Mouse (Mus musculus): ENCODE measurements at regions not wholly inside any gene's neighbourhood (a gene's known extent, or its start where the extent isn't known, plus 50 kb on each side); places are given as distances from the start of the nearest gene placed in this dataset.

- Histone ChIP-seq H3K9me3 (no peaks in the 10 kb centered on the region), H3K36me3 (no peaks in the 10 kb centered on the region), H3K27me3 (no peaks in the 10 kb centered on the region), H3K9ac (no peak overlapping the region), H3K4me3 (no peak overlapping the region), H3K27ac (no peak overlapping the region), H3K4me2 (no peak overlapping the region), H3K4me1 (replicated peaks) (no peaks in the 10 kb centered on the region)
- WGBS: 88% methylated on average over 10 of the region's 10 CpGs
- ATAC-seq (ENCODE audit: low FRiP score): no peak
Observed at GRCm38 (mm10) chr7:36308106-36308620, 389.8 kb upstream of the Tshz3 start.

- Histone ChIP-seq H3K27me3 (no peaks in the 10 kb centered on the region), H3K36me3 (no peaks in the 10 kb centered on the region), H3K4me1 (replicated peaks) (no peaks in the 10 kb centered on the region), H3K9me3 (no peaks in the 10 kb centered on the region), H3K27ac (no peak overlapping the region), H3K9ac (no peak overlapping the region), H3K4me2 (no peak overlapping the region), H3K4me3 (no peak overlapping the region)
- no peak for ATAC-seq (ENCODE audit: low FRiP score)
Observed at GRCm38 (mm10) chr7:36277275-36277674, 420.6 kb upstream of the Tshz3 start.

- Histone ChIP-seq H3K4me1 (replicated peaks) (peaks cover 17% of the 10 kb centered on the region), H3K27ac (peak overlapping the region; percentile 24), H3K9ac (no peak overlapping the region), H3K4me3 (no peak overlapping the region), H3K9me3 (no peaks in the 10 kb centered on the region), H3K27me3 (no peaks in the 10 kb centered on the region), H3K36me3 (no peaks in the 10 kb centered on the region), H3K4me2 (no peak overlapping the region)
- no peak for ATAC-seq (ENCODE audit: low FRiP score)
- 33% methylated on average over 5 of the region's 5 CpGs for WGBS
Observed at GRCm38 (mm10) chr7:36268966-36269365, 429.0 kb upstream of the Tshz3 start.

GRCm38 (mm10) chr7:36265163-36265823 is 432.6 kb upstream of the Tshz3 start:
- Histone ChIP-seq H3K4me1 (replicated peaks) (peaks cover 17% of the 10 kb centered on the region), H3K4me3 (no peak overlapping the region), H3K27me3 (no peaks in the 10 kb centered on the region), H3K9ac (no peak overlapping the region), H3K36me3 (no peaks in the 10 kb centered on the region), H3K27ac (no peak overlapping the region), H3K4me2 (no peak overlapping the region), H3K9me3 (no peaks in the 10 kb centered on the region)
- WGBS: 92% methylated on average over 7 of the region's 7 CpGs
- no peak for ATAC-seq (ENCODE audit: low FRiP score)

GRCm38 (mm10) chr7:36262124-36262710 is 435.7 kb upstream of the Tshz3 start:
- Histone ChIP-seq H3K27ac (no peak overlapping the region), H3K9me3 (no peaks in the 10 kb centered on the region), H3K27me3 (no peaks in the 10 kb centered on the region), H3K36me3 (no peaks in the 10 kb centered on the region), H3K9ac (no peak overlapping the region), H3K4me3 (no peak overlapping the region), H3K4me1 (replicated peaks) (peaks cover 8% of the 10 kb centered on the region; the same call in 1 of the 2 replicates), H3K4me2 (no peak overlapping the region)
- WGBS: 87% methylated on average over 8 of the region's 8 CpGs
- no peak for ATAC-seq (ENCODE audit: low FRiP score)

- 91% methylated on average over 15 of the region's 15 CpGs for WGBS
- ATAC-seq (ENCODE audit: low FRiP score): no peak
- Histone ChIP-seq H3K27me3 (no peaks in the 10 kb centered on the region), H3K4me3 (no peak overlapping the region), H3K36me3 (no peaks in the 10 kb centered on the region), H3K4me1 (replicated peaks) (no peaks in the 10 kb centered on the region), H3K4me2 (no peak overlapping the region), H3K9ac (no peak overlapping the region), H3K27ac (no peak overlapping the region), H3K9me3 (no peaks in the 10 kb centered on the region)
Observed at GRCm38 (mm10) chr7:36257102-36257501, 440.8 kb upstream of the Tshz3 start.

- Histone ChIP-seq H3K9ac (no peak overlapping the region), H3K4me3 (no peak overlapping the region), H3K4me2 (no peak overlapping the region), H3K36me3 (no peaks in the 10 kb centered on the region), H3K9me3 (no peaks in the 10 kb centered on the region), H3K27ac (no peak overlapping the region), H3K27me3 (no peaks in the 10 kb centered on the region), H3K4me1 (replicated peaks) (peaks cover 10% of the 10 kb centered on the region)
- ATAC-seq (ENCODE audit: low FRiP score): no peak
Observed at GRCm38 (mm10) chr7:36247356-36247755, 444.6 kb upstream of the Zfp507 start.

GRCm38 (mm10) chr7:36236673-36237072 is 433.9 kb upstream of the Zfp507 start:
- WGBS: 98% methylated on average over 2 of the region's 2 CpGs
- Histone ChIP-seq H3K36me3 (no peaks in the 10 kb centered on the region), H3K9me3 (no peaks in the 10 kb centered on the region), H3K4me1 (replicated peaks) (no peaks in the 10 kb centered on the region), H3K4me3 (no peak overlapping the region), H3K27me3 (no peaks in the 10 kb centered on the region), H3K27ac (no peak overlapping the region), H3K4me2 (no peak overlapping the region), H3K9ac (no peak overlapping the region)
- ATAC-seq (ENCODE audit: low FRiP score): no peak

GRCm38 (mm10) chr7:36229031-36229430 is 426.2 kb upstream of the Zfp507 start:
- H3K4me2 ChIP-seq: no peak overlapping the region
- no peak for ATAC-seq (ENCODE audit: low FRiP score)
- no peak overlapping the region for H3K27ac ChIP-seq
- H3K36me3 ChIP-seq: no peaks in the 10 kb centered on the region
- no peak overlapping the region for H3K9ac ChIP-seq
- no peaks in the 10 kb centered on the region for H3K9me3 ChIP-seq
- H3K27me3 ChIP-seq: no peaks in the 10 kb centered on the region
- H3K4me1 ChIP-seq (replicated peaks): no peaks in the 10 kb centered on the region
- H3K4me3 ChIP-seq: no peak overlapping the region

- H3K36me3 ChIP-seq: no peaks in the 10 kb centered on the region
- no peak for ATAC-seq (ENCODE audit: low FRiP score)
- no peak overlapping the region for H3K4me3 ChIP-seq
- H3K4me1 ChIP-seq (replicated peaks): no peaks in the 10 kb centered on the region
- 91% methylated on average over 8 of the region's 8 CpGs for WGBS
- no peaks in the 10 kb centered on the region for H3K9me3 ChIP-seq
- H3K27me3 ChIP-seq: no peaks in the 10 kb centered on the region
- no peak overlapping the region for H3K27ac ChIP-seq
- no peak overlapping the region for H3K9ac ChIP-seq
- no peak overlapping the region for H3K4me2 ChIP-seq
Observed at GRCm38 (mm10) chr7:36224416-36224815, 421.6 kb upstream of the Zfp507 start.

GRCm38 (mm10) chr7:36218386-36218785 is 415.6 kb upstream of the Zfp507 start:
- Histone ChIP-seq H3K9ac (no peak overlapping the region), H3K27ac (no peak overlapping the region), H3K4me1 (replicated peaks) (no peaks in the 10 kb centered on the region), H3K4me3 (no peak overlapping the region), H3K27me3 (no peaks in the 10 kb centered on the region), H3K9me3 (no peaks in the 10 kb centered on the region; the same call in 1 of the 2 replicates), H3K4me2 (no peak overlapping the region), H3K36me3 (no peaks in the 10 kb centered on the region)
- no peak for ATAC-seq (ENCODE audit: low FRiP score)
- WGBS: 60% methylated on average over 2 of the region's 2 CpGs

GRCm38 (mm10) chr7:36210034-36210433 is 407.2 kb upstream of the Zfp507 start:
- H3K36me3 ChIP-seq: no peaks in the 10 kb centered on the region
- H3K4me2 ChIP-seq: no peak overlapping the region
- H3K27ac ChIP-seq: no peak overlapping the region
- 94% methylated on average over 4 of the region's 4 CpGs for WGBS
- no peaks in the 10 kb centered on the region for H3K9me3 ChIP-seq
- no peak for ATAC-seq (ENCODE audit: low FRiP score)
- no peak overlapping the region for H3K4me3 ChIP-seq
- 0 out of 2 replicates have a peak, but pooled peaks cover 6% of the 10 kb centered on the region for H3K27me3 ChIP-seq
- no peaks in the 10 kb centered on the region for H3K4me1 ChIP-seq (replicated peaks)
- H3K9ac ChIP-seq: no peak overlapping the region

All from hindbrain, embryonic 13.5 days (tissue).